Mouse (Mus musculus) kidney, adult 2 months (tissue): Measurements from ENCODE around the gene Wwox.

ENCODE experiments used
- CTCF ChIP-seq: fragments of 200-500 bp; conservative IDR thresholded peaks from 2 replicates; pipeline ENCODE4 v1.5.1; 2011; ENCODE audit warnings: low read depth, mild to moderate bottlenecking, control low read depth, low read length, moderate library complexity, mixed read lengths; ENCODE audit not compliant: insufficient read depth, insufficient read length
- POLR2A ChIP-seq: fragments of 200-500 bp; IDR thresholded peaks from one replicate; pipeline ENCODE4 v1.6.1; 2011; ENCODE audit warnings: low read depth, low read length, control low read depth

DNA sequence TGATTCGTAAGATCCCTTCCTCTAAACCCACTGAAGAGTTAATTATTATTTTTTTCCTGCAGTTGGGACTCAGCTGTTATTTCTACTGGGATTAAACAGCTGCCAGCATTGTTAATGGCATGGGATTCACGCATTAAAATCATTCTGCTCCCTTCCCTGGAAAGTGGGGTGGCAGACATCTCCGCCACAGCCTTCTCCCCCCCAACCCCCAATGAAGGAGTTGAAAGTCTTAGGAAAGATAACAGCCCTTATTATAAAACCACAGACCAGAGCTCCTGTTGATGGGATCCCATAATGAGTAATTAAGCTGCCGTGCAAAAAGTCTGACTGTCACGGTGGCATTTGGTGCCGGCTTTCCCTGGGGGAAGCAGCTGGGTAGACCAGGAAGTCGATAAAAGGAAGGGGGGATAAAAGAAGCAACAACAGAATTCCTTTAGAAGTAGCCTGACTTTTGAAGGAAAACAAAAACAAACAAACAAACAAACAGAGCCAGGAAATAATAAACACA is 694.3 kb downstream of the Wwox start:
- TF ChIP-seq CTCF: no peak
- TF ChIP-seq POLR2A: no peak
